Mouse (Mus musculus): ENCODE data around the gene Radil. TPM values are rescaled to one million over a fixed set of nuclear protein-coding genes. Genes with fewer than 3 reads are reported as not detected.

Gene Radil
- total and polyA plus RNA-seq, 3 experiments: 1.7 to 2.3 (median 2.2) TPM

DNA sequence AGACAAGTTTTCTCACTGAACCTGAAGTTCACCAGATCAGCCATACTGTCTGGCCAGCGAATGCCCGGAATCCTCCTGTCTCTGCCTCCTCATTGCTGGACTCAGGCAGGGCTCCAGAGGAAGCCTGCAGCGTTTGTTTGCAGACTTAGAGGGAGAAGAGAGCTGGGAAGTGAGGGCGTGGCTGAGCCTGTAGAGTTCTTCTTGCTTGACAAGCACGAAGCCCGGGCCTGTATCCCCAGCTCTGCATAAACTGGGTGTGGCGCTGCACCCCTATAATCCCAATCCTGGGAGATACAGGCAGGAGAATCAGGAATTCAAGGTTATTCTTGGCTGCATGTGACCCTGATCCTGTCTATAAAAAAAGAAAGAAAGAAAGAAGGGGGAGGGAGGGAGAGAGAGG lies 9.4 kb upstream of the Radil start:
- DNase-seq: no peak
- 55% methylated on average over 7 of the region's 7 CpGs for WGBS
- no peaks in the 10 kb centered on the region for H3K36me3 ChIP-seq (ENCODE audit: control insufficient read depth, insufficient read depth, low read length)
- no peak for TF ChIP-seq EP300 (IDR thresholded peaks at IDR 0.05; ENCODE audit: insufficient read depth, low read depth, low read length)
- no peak for TF ChIP-seq CTCF (IDR thresholded peaks at IDR 0.05)
- TF ChIP-seq POLR2A (IDR thresholded peaks at IDR 0.05; ENCODE audit: insufficient read depth, low read depth, low read length): no peak
- H3K4me3 ChIP-seq: no peak overlapping the region
- intact Hi-C loops (cut with DNase I): no loop called here
- H3K27me3 ChIP-seq (ENCODE audit: control insufficient read depth, insufficient read depth, low read length): no peaks in the 10 kb centered on the region
- H3K27ac ChIP-seq: no peak overlapping the region
- H3K79me2 ChIP-seq (replicated peaks; ENCODE audit: control insufficient read depth, insufficient read depth, low read length): no peaks in the 10 kb centered on the region
- no peaks in the 10 kb centered on the region for H3K4me1 ChIP-seq (ENCODE audit: control insufficient read depth, insufficient read depth, low read length)
- H3K9ac ChIP-seq (ENCODE audit: low read depth, low read length): no peak overlapping the region

DNA sequence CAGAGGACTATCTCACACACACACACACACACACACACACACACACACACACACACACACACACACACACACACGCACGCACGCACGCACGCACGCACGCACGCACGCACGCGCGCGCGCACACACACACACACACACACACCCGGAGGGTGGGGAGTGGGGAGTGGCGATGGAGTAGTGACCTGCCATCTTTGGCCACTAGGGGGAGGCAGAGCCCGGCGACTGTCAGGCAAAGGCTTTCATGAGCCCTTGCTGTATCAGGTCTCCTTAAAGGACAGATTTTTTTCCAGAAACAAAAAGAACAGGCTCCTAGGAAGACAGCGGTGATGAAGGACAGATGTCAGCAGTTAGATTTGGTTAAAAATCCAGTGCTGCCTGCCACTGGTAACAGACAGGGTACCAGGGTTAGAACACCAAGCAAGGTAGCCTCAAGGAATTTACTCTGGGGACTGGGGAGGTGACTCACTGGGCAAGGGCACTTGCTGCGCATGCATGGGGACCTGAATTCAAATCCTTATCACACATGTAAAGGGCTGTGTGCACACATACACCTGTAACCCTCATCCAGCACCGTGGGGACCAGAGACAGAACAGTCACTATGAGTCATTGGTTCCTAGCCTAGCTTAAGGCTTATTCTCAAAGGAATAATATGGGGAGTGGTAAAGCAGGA lies 6.6 kb upstream of the Radil start:
- DNase-seq: peak; percentile 51 to 76
- Histone ChIP-seq H3K4me3 (no peak overlapping the region), H3K9ac (ENCODE audit: low read depth, low read length) (no peak overlapping the region), H3K36me3 (ENCODE audit: control insufficient read depth, insufficient read depth, low read length) (no peaks in the 10 kb centered on the region), H3K27ac (no peak overlapping the region), H3K79me2 (replicated peaks; ENCODE audit: control insufficient read depth, insufficient read depth, low read length) (no peaks in the 10 kb centered on the region), H3K27me3 (ENCODE audit: control insufficient read depth, insufficient read depth, low read length) (no peaks in the 10 kb centered on the region), H3K4me1 (ENCODE audit: control insufficient read depth, insufficient read depth, low read length) (no peaks in the 10 kb centered on the region)
- TF ChIP-seq CTCF (IDR thresholded peaks at IDR 0.05): peak; percentile 77
- TF ChIP-seq EP300 (IDR thresholded peaks at IDR 0.05; ENCODE audit: insufficient read depth, low read depth, low read length): no peak
- intact Hi-C loops (cut with DNase I): loop anchor here (1.0 kb wide), 1 partner anchor 161 kb away; no protein-coding TSS in a partner anchor
- WGBS: 32% methylated on average over 15 of the region's 21 CpGs

DNA sequence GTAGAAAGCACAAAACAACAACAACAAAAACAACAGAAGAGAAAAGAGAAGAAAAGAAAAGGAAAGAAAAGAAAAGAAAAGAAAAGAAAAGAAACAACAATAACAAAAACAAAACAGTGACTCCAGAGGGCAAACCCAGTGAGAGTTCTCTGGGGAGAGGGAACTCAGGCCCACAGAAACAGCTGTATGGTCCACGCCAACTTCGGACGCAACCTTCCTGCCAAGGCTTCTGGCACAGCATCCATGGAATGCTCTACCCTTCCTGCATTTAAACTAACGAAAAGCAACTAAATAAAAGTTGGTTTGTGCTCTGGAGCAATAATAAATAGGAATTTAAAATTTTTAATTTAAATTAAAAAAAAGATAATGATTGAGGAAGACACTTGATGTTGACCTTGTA lies 5.8 kb upstream of the Radil start:
- Histone ChIP-seq H3K4me1 (ENCODE audit: control insufficient read depth, insufficient read depth, low read length) (no peaks in the 10 kb centered on the region), H3K36me3 (ENCODE audit: control insufficient read depth, insufficient read depth, low read length) (no peaks in the 10 kb centered on the region), H3K4me3 (no peak overlapping the region), H3K27ac (no peak overlapping the region), H3K79me2 (replicated peaks; ENCODE audit: control insufficient read depth, insufficient read depth, low read length) (no peaks in the 10 kb centered on the region), H3K9ac (ENCODE audit: low read depth, low read length) (no peak overlapping the region), H3K27me3 (ENCODE audit: control insufficient read depth, insufficient read depth, low read length) (no peaks in the 10 kb centered on the region)
- 70% methylated on average over 4 of the region's 4 CpGs for WGBS
- no peak for DNase-seq
- TF ChIP-seq POLR2A (IDR thresholded peaks at IDR 0.05; ENCODE audit: insufficient read depth, low read depth, low read length): no peak
- TF ChIP-seq EP300 (IDR thresholded peaks at IDR 0.05; ENCODE audit: insufficient read depth, low read depth, low read length): no peak
- no peak for TF ChIP-seq CTCF (IDR thresholded peaks at IDR 0.05)
- intact Hi-C loops (cut with DNase I): loop anchor here (1.0 kb wide), 1 partner anchor 162 kb away; no protein-coding TSS in a partner anchor

DNA sequence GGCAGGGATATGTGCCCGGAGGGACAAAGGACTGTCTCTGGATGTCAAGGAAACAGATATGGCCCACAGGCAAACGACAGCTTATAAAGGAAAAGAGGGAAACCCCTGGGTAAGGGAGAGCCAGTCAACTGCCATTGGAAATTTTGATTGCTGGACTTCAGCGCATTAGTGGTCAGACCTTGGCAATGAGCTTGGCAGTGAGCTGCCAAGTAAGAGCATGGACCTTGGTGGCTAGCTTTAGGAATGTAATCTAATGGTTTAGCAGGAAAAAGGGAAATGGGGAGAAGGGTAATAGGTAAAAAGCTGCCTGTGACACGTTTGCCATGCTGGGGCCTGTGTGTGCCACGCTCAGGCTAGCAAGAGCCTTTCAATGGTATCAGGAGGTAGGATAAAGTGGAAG lies 5.0 kb upstream of the Radil start:
- WGBS: 64% methylated on average over 5 of the region's 5 CpGs
- Histone ChIP-seq H3K36me3 (ENCODE audit: control insufficient read depth, insufficient read depth, low read length) (no peaks in the 10 kb centered on the region), H3K27me3 (ENCODE audit: control insufficient read depth, insufficient read depth, low read length) (no peaks in the 10 kb centered on the region), H3K27ac (no peak overlapping the region), H3K9ac (ENCODE audit: low read depth, low read length) (no peak overlapping the region), H3K4me1 (ENCODE audit: control insufficient read depth, insufficient read depth, low read length) (no peaks in the 10 kb centered on the region), H3K4me3 (no peak overlapping the region), H3K79me2 (replicated peaks; ENCODE audit: control insufficient read depth, insufficient read depth, low read length) (no peaks in the 10 kb centered on the region)
- no peak for TF ChIP-seq POLR2A (IDR thresholded peaks at IDR 0.05; ENCODE audit: insufficient read depth, low read depth, low read length)
- TF ChIP-seq CTCF (IDR thresholded peaks at IDR 0.05): no peak
- no peak for TF ChIP-seq EP300 (IDR thresholded peaks at IDR 0.05; ENCODE audit: insufficient read depth, low read depth, low read length)
- intact Hi-C loops (cut with DNase I): no loop called here
- no peak for DNase-seq

DNA sequence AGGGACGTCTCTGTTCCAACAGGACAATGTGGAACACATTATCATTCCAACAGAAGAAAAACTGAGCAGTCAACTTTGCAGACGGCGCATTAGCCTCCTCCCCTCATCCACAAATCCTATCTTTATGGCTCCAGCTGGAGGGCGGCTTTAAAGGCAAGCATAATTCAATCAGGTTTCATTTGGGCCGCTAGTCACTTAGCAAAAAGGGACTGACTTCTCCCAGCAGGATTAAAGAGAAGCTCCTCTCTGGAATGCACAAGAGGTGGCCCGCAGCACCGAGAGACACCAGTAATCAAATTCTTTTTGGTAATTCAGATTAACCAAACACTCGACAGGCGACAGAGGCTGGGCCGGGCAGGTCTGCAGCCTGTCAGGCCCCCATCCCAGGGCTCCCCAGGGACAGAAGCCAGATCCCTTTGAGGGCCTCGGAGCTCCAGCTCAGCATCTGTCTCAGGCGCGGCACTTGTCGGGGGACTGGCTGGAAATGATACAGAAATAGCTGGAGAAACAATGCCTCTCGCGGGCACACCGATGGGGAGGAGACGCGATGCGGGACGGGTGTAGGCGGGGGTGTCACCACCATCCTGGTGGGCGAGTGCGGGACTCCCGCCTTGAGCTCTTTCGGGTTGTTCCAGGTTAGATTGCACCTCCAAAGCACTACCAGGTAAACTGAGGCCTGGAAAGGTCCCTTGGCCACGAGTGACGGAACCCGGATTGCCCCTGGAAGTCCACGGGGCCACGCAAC lies 765 bp downstream of the Radil start:
- Histone ChIP-seq H3K4me1 (ENCODE audit: control insufficient read depth, insufficient read depth, low read length) (peaks cover 2% of the 10 kb centered on the region; the same call in 1 of the 2 replicates), H3K27ac (peak overlapping the region; percentile 47), H3K27me3 (ENCODE audit: control insufficient read depth, insufficient read depth, low read length) (no peaks in the 10 kb centered on the region), H3K79me2 (replicated peaks; ENCODE audit: control insufficient read depth, insufficient read depth, low read length) (no peaks in the 10 kb centered on the region), H3K36me3 (ENCODE audit: control insufficient read depth, insufficient read depth, low read length) (no peaks in the 10 kb centered on the region), H3K9ac (ENCODE audit: low read depth, low read length) (peak overlapping the region; percentile 75), H3K4me3 (peak overlapping the region; percentile 63)
- TF ChIP-seq EP300 (IDR thresholded peaks at IDR 0.05; ENCODE audit: insufficient read depth, low read depth, low read length) (no peak), CTCF (IDR thresholded peaks at IDR 0.05) (no peak), POLR2A (IDR thresholded peaks at IDR 0.05; ENCODE audit: insufficient read depth, low read depth, low read length) (no peak)
- DNase-seq: peak; percentile 41 to 58
- 9% methylated on average over 31 of the region's 31 CpGs for WGBS
- intact Hi-C loops (cut with DNase I): loop anchor here (1.0 kb wide), 1 partner anchor 71 kb away; no protein-coding TSS in a partner anchor

DNA sequence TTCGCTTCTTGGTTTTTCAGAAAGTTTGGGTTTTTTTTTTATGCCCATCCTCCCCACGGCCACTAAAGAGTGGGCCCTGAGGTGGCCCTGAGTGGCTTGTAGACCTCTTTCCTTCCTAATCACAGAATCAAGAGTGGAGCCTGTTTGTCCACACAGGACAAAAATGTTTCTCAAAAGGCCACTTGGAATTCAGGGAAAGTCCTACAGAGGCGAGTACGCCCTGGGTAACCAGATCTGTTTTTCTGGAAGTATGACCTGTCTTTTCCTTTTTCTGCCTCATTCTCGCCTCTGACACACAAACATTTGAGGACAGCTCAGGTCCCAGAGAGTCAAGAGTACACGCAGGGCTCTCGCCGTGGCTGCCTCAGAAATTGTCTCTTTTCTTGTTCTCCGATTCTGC lies 1.5 kb downstream of the Radil start:
- peaks cover 3% of the 10 kb centered on the region for H3K4me1 ChIP-seq (ENCODE audit: control insufficient read depth, insufficient read depth, low read length)
- no peak for TF ChIP-seq CTCF (IDR thresholded peaks at IDR 0.05)
- no peak for TF ChIP-seq EP300 (IDR thresholded peaks at IDR 0.05; ENCODE audit: insufficient read depth, low read depth, low read length)
- intact Hi-C loops (cut with DNase I): no loop called here
- H3K27ac ChIP-seq: peak overlapping the region; percentile 47
- no peak overlapping the region for H3K4me3 ChIP-seq
- no peak for DNase-seq
- no peaks in the 10 kb centered on the region for H3K79me2 ChIP-seq (replicated peaks; ENCODE audit: control insufficient read depth, insufficient read depth, low read length)
- no peak overlapping the region for H3K9ac ChIP-seq (ENCODE audit: low read depth, low read length)
- H3K27me3 ChIP-seq (ENCODE audit: control insufficient read depth, insufficient read depth, low read length): no peaks in the 10 kb centered on the region
- no peaks in the 10 kb centered on the region for H3K36me3 ChIP-seq (ENCODE audit: control insufficient read depth, insufficient read depth, low read length)
- 68% methylated on average over 9 of the region's 9 CpGs for WGBS
